Mouse (Mus musculus) monocyte, adult 5-6 weeks (primary cell): ENCODE results near the gene Ptpn14. TPM values are rescaled to one million over a fixed set of nuclear protein-coding genes. Genes with fewer than 3 reads are reported as not detected.

Experiments used
- ATAC-seq: fragments of 153-309, 156-312 bp; replicated peaks from 2 replicates; pipeline ENCODE4 v1.8.0; 2017; ENCODE audit warnings: mild to moderate bottlenecking; ENCODE audit not compliant: low TSS enrichment, insufficient number of reproducible peaks, severe bottlenecking, poor library complexity, low FRiP score
- total RNA-seq: library from RNA; stranded (forward); fragments of 200-1000, 200-491, 200-594 nt; gene quantifications from 3 replicates; pipeline ENCODE4 v1.2.3, GENCODE M21; 2017

Ptpn14 gene
- total RNA-seq, 1 experiment from 2014 or later, result 0.95 TPM

DNA sequence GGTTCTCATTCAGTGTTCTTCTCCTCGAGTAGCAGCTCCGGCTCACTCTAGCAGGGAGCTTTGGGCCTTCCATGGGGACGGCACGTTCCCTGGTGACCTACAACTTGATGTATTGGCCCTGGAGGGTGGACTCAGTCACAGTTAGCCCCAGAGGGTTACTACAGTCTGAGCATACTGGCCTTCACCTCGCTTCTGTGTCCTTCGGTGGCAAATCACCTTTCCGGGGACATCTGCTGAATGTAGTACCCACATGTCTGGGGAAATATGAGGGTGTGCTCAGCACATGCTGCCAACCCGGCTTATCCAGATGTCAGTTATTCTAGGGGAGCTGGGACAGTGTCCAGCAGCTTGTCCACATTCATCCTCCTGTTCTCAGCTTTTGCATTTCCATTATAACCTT lies 145.5 kb downstream of the Ptpn14 start:
- no peak for ATAC-seq

DNA sequence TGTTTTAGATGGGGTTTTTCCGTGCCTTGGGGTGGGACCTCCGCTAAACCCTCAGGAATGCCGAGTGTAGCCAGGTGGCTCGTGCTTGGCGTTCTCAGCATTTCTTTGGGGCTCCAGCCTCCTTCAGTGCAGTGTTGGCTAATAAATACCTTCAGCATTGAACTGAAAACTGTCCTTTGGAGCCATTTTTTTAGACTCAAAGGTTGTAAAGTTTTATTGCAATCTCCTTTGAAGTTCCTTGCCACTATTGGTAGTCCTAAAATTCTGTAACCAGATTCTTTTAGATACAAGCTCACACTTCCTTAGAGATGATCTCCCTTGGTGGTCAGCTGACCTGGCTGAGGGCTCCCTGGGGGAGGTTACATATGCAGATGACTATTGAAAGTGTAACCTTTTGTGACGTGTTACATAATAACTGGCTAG lies 147.4 kb downstream of the Ptpn14 start:
- ATAC-seq, result no peak

DNA sequence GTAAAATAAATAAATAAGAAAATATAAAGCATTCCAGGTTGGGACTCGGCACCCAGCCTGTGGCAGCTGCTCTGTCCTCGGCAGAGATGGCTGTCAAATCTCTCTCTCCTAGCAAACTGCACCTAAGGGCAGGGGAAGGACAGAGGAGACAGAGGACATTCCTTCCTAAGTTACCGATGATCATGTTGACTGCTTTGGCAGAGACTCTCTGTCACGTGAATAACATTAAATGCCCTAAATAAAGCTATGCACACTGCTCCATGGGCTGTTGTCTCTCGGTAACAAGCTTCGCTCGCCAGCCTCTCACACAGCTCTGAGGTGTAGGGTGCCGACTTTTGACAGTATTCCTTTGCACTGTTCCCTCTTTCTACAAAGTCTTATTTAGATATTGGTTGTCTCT lies 148.1 kb downstream of the Ptpn14 start:
- no peak for ATAC-seq

DNA sequence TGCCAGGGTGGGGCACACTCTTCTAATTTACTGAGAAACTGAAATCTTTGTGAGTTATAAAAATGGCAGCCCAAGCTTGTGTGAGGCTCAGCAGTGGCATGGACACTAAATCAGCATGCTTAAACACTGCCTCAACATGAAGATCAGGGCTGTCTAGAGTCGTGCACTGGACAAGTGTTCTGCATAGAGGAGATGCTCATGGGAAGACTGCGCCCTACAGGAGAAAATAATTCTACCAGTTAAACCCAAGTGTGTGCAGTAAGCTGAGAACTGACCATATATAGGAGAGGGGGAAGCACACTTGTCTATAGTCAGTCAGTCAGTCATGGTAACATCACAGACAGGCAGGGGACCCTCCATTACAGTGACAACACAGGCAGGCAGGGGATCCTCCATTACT lies 151.1 kb downstream of the Ptpn14 start:
- ATAC-seq, result no peak

DNA sequence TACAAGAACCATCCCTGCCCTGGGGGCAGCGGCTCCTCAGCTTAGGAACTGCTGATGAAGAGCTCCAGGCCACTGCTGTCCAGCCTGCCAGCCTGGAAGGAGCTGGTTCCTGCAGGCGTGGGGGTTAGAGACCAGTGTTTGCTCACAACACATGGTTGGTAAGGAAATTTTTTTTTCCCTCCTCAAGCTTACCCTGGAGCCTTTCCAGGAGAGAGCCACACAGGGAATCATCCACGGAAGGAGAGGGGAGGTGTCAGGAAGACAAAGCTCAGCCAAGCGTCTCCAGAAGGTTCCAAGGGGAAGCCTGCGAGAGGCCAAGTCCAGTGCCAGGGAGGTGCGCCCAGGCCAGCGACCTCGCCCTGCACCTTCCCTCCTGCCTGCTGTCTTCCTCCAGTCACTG lies 151.9 kb downstream of the Ptpn14 start:
- ATAC-seq, result no peak

DNA sequence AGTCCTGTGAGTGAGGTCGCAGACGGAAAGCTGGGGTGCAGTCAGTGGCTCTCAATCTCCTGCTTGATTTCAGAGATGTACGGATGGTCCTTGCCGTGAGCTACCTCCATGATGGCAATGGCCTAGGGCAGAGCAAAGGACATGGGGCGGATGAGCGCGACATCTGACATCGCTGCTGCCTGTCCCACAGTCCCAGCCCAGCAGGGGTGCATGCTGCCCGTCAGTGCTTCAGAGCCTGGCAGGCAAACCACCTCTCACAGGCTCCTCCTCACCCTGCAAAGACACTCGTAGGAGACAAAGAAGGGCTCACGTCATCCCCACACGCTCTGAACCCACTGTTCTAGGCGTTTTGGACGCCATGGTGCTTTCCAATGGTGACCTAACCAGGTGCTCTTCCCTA lies 152.7 kb downstream of the Ptpn14 start:
- ATAC-seq, result no peak

DNA sequence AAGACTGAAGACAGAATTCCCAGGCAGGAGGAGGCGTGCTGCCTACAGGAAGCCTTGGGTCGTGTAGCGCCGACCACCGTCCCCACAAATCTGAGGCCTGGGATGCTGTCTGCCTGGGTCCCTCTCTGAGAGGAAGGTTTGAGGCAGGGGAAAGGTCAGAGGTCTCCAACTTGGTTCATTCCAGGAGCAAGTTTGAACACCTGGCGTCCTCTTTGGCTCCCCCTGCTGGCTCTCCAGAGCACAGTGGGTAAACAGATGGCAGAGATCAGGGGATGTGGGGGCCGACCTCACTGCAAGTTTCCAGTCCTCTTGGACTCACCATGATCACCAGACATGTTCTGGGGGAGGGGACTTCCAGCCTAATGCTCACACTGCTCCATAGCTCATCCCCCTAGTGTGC lies 154.8 kb downstream of the Ptpn14 start:
- no peak for ATAC-seq

DNA sequence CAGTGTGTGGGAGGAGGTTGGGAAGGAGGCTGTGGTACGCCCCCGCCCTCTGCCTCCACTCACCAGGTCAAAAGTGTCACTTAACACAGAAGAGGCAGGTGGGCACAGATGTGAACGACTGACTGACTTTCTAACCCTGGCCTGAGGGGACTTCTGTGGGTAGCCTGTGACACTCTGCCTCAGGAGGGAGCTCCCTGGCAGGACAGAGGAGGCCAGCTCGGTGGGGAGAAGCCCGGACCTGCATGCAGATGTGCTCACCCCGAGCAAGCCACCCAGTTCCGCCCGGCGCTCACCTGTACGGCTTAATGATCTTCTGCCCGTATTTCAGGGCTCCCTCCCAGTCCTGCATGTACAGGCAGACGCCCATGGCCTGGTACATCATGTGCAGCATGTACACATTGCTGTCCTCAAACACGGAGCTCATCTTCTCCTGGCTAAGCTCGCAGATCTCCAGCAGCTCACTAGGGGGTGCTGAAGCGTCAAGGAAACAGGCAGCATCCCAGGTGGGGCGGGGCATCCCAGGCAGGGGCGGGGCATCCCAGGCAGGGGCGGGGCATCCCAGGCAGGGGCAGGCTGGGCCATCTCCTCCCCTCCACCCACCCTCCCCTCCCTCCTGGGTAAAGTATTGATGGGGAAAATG lies 155.6 kb downstream of the Ptpn14 start:
- ATAC-seq, result no peak

DNA sequence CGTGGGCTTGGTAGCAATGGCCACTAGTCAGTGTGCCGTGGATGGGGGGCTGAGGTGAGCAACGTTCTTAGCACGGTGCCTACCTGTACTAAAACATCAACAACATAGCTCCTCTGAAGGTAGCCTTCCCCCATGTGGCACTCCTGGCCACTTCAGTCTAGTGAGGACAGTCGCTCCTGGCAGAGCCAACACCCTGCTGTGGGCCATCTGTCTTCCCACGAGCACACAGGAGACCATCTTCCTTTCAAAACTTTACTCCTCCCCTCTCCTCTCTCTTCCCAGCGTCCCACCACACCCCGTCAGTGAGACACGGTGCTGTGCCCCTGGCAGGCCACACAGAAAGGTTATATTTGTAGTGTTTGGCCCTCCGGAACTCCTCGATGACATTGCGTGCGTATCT lies 156.9 kb downstream of the Ptpn14 start:
- ATAC-seq, result no peak

DNA sequence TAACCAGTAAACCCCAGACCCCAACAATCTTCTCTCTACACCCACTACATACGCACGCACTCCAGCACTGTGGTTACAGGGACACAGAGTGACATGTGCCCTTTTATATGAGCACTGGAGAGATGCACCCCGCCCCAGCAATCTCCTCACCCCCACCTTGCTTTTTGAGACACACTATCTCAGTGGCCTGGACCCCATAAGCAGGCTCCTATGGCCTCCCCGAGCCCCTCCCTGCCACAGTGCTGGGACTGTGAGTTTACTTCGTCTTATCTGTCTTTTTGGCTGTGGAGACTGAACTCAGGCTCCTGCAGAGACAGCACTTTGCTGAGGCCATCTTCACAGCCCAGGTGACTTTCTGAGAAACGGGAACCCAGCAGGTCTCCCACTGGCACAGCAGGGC lies 157.9 kb downstream of the Ptpn14 start:
- no peak for ATAC-seq

DNA sequence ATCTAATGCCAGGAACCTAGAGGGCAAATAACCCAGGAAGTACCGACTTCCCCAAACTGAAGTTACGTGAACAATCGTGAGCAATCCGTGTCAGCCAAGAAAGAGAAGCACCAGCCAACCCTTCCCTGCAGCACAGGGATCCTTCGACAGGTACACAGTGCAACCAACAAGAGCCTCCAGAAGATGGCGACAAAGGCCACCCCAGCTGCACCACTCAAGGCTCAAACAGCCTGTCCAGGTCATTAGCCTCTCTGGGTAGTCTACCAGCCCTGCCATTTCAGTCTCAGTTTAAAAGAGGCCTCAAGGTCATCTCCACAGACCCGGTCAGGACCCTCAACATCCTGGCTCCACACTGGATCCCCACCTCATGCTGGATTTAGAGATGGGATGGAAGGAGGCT lies 159.4 kb downstream of the Ptpn14 start:
- ATAC-seq, result no peak

DNA sequence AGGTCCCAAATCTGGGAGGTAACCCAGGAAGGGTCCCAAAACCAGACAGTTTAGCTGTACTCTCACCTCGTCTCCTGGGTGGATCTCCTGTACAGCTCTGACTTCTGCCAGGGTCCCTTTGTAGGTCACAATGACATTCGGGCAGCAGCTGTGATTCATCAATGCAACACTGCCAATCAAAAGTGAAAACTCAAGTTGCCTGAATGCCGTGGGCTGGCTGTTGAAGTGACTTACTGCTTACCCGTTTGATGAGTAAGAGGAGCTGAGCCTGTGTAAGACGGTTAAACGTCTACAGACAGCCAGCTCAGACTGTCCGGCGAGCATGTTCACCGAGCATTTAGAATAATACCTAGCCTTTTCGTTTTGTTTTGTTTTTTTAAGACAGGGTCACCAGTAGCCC lies 160.7 kb downstream of the Ptpn14 start:
- no peak for ATAC-seq

DNA sequence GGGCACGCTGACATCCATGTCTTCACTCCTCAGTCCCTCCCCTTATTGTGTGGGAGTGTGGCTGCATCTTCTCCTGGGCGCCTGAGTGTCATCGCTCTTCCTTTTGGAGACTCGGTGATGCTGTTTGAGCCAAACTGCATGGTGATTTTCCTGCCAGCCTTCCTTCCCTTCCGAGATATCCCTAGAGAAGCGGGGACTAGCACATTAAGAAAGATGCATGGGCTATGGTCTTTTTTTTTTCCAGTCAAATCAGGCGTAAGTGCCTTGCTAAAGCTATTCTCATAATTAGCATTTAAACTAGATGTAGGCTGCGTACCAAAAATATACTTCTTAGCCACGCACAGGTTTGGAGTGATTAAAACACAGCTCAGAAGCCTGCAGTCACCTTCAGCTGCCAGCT lies 166.1 kb downstream of the Ptpn14 start:
- no peak for ATAC-seq

DNA sequence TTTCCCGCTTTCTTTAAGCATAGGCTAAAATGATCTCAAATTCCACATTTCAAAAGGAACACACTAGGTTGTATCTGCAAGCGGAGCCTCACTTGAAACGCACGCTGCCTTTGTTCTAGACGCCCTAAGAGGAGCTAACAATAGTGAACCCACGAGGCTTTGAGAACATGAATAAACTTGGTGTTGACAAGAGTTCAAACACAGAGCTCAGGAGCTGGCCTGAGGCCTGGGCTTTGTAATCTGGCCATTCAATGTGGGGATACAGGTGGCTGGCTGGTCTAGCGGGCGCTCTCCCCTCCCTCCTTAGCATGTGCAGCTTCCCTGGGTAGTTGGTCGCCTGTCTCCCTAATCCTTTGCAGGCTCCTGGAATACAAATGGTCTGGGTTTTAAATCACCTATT lies 169.8 kb downstream of the Ptpn14 start:
- ATAC-seq, result no peak

DNA sequence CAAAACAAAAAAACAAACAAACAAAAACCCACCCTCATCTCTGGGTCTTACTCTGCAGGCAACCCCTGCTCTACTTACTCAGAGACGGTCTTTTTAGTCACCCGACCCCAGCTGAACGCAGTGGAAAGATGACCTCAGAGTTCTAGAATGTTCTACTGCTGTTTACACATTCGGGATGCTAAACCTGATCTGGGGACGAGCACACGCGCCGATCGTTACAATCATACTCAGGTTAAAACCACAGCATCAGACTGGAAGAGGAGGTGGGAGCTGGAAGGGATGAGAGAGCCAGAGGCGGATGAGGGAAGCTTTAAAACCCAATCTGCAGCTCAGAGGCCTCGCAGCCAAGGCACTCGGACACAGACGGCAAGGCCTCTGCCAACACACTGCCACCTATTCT lies 170.6 kb downstream of the Ptpn14 start:
- no peak for ATAC-seq

DNA sequence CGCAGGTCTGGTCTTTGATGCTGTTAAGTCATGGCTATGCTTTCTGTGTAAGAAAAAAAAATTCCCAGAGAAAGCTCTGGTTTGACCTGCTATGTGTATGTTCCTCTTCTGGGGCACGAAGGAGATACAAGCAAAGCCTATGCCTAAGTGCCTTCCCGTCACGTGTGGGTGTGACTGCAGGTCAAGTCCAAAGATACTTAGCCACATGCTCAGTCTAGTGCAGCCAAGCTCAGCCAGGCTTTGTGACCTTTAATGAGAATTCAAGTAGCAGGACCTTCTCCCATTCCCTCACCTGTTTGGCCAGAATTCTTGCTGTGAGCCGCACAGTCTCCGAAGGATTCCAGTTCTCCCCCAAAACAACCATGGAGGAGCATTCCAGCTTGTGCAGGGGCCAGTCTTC lies 171.5 kb downstream of the Ptpn14 start:
- ATAC-seq, result no peak

DNA sequence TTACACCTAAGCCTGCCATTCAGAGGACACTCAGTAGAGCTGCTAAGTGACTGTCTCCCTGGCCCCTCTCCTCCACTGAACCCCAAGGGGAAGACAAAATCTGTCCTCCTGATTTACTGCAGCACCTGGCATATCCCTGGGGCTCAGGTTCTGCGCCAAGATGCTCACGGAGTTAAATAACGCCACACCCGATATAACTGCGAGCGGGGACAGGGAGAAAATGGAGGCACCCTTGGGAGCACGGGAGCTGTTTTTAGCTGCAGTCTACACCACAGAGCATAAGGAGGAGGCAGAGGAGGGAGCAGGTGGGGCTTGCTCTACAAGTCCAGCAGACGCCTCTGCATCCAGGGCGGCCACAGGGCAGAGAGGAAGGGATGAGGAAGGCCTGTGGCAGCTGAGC lies 174.3 kb downstream of the Ptpn14 start:
- ATAC-seq, result no peak

DNA sequence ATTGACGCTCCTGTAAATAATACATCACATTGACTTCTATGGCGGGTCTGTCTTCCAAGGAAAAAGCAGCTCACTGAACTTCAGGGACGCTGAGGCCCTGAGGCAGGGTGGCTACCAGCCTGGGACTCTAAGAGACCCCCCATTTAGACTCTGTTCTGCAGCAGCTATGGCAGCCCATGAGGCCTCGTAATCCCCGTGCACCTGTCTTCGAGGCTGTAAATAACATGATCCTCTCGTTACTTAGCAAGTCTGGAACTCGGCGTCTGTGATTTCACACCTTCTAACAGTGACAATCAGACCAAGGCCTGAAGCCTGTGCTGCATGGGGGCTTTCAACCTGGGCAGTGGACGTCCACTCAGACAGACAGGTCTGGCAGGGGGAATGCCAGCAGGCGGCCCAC lies 175.1 kb downstream of the Ptpn14 start:
- no peak for ATAC-seq

DNA sequence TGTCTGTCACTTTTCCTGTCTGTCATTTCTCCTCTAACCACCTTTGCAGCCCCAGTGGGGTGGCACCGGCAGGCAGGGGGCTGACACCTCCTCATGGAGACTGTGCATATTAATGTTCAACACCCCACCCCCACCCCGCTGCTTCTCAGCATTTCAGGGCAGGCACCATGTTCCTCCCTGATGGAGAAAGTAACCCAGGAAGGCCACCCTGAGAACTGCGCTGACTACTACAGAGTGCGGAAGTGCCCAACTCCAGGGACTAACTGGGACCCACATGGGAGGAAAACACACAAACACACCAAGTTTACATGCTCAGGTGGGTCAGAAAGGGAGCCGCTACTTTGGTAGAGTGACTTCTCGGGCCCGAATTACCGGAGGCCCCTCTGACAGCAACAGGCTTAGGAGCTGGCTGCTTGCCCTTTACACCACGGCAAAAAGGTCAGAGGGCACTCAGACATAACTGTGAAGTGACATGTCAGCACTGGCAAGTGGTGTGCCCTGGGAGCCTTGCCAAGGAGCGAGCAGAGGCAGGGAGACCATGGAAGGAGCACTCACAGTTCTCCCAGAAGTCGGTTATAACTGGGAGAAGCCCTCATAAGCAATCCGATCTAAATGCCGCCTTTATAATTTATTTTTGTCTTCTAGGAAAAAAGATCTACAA lies 182.7 kb downstream of the Ptpn14 start:
- no peak for ATAC-seq

DNA sequence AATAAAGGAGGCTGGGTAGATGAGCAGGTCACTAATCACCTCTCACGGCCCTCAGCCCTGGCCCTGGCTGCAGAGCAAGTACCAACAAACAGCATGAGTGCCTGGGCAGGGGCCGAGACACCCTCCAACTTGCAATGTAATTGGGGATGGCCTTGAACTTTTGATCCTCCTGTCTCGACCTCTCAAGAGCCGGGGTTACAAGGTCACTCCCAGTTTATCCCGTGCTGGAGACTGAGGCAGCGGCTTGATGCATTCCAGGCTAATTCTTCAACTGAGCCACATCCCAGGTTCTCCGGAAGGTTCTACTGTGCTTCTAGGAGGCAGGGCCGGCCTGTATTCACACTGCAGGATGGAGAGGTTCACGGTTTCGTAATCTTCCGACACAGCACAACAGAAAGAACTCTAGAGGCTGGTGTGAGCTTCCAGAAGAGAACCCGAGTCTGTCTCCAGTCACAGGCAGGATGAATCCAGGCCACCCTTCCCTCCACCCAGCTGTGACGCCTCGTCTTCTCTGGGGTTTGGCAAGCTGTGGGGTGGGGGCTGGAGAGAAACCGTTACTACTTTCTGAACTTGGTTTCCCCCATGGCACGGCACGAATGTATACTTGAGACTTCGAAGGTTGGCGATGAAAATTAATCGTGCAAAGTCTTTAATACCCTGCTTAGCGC lies 185.2 kb downstream of the Ptpn14 start:
- no peak for ATAC-seq
